Mouse (Mus musculus): ENCODE measurements around the gene Fbxl14.

- TF ChIP-seq TBP (IDR thresholded peaks at IDR 0.05; ENCODE audit: low read depth, low read length), result no peak
- no peak for TF ChIP-seq POLR2A (IDR thresholded peaks at IDR 0.05; ENCODE audit: control insufficient read depth in 1 of 2, insufficient read depth in 1 of 2, low read depth in 1 of 2, low read length in 2 of 2, poor library complexity in 1 of 2)
- no peak for TF ChIP-seq MAX (IDR thresholded peaks at IDR 0.05; ENCODE audit: low read length)
- TF ChIP-seq ETS1 (IDR thresholded peaks at IDR 0.05; ENCODE audit: low read depth, low read length), result no peak
- TF ChIP-seq EP300 (IDR thresholded peaks at IDR 0.05; ENCODE audit: low read depth in 1 of 2, low read length in 2 of 2), result no peak
Measured at GRCm38 (mm10) chr6:119459041-119459440, 20.4 kb upstream of the Fbxl14 start.

Measured in MEL (cell line).